Mouse (Mus musculus): ENCODE results near the gene Tnfsf13b. TPM values are rescaled to one million over a fixed set of nuclear protein-coding genes. Genes with fewer than 3 reads are reported as not detected.

Gene Tnfsf13b
- total RNA-seq, 2 experiments from 2014 or later = 2.6 to 2.8 TPM

DNA sequence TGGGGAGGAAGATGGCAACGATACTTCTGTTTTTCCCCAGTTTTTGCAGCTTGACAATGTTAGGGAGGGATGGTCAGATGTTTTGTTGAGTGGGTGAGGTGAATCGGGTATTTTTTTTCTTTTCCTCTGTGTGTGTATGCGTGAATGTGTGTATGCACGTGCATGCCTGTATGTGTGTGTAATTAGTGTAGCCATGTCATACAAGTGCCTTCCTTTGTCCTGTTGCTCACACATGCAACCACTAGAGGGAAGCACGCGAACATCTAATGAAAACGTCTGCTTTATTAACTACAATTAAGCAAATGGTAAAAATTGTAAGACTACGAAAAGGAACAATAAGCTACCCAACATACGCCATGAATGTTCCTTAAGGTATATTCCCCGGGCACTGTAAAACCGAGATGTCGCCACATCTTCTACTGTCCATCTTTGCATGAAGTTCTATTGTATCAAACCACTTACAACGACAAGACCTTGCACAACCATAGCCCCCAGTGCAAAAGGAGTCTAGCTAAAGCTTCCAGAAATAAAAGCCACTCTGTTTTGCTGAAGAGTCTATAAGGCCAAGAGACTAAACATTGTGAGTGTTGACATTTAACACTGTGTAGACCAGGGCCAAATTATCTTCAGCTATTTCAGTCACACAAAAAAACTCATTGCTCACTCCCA, 37.7 kb downstream of the Tnfsf13b start:
- peak; percentile 62 to 73 for DNase-seq (ENCODE audit: low spot score in 2 of 2)

DNA sequence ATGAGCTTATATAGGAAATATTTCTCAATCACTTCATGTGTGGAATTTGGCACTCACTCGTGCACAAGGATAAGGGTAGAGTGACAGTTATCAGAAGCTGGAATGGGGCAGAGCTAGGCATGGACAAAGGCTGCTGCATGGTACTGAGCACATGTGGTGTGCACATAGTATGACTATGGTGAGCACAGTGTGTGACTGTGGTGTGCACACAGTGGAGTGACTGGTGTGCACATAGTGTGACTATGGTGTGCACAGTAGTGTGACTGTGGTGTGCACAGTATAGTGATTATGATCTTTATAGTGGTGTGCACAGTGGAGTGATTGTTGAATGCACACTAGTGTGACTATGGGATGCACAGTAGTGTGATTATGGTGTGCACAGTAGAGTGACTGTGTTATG, 39.5 kb downstream of the Tnfsf13b start:
- DNase-seq (ENCODE audit: low spot score in 2 of 2) = no peak

DNA sequence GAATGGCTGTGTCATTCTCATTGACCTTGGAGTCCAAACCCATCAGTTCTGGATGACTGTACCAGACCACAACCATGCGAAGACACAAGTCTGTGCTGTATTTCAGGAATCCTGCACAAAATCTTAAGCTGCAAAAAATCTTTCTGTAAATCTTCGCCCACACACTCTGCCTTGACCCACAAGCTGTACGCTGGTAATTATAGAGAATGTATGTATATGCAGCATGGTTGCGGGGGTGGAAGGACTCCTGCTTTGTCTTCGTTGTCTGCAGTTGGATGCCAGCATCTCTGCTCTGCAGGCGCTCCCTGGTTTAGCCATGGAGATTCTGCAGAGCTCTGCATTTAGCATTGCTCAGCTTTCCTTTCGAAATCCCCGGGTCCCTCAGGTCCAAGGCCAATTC, 42.9 kb downstream of the Tnfsf13b start:
- DNase-seq (ENCODE audit: low spot score in 2 of 2) = no peak

DNA sequence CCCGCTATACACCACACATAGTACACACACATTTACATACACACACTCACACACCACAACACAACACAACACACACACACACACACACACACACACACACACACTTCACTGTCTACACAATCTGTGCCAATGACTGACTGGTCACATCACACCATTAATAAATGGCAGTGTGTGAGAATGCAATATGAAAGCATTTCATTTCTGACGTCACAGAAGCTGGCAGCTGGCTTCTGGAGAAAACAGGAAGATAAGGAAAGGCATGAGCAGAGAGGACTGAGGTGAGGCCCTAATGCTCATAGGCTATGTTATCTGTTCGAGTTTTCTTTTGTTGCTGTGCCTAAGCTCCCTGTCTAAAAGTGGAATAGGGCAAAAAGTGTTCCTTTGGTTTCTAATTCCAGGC, 45.3 kb downstream of the Tnfsf13b start:
- no peak for DNase-seq (ENCODE audit: low spot score in 2 of 2)

DNA sequence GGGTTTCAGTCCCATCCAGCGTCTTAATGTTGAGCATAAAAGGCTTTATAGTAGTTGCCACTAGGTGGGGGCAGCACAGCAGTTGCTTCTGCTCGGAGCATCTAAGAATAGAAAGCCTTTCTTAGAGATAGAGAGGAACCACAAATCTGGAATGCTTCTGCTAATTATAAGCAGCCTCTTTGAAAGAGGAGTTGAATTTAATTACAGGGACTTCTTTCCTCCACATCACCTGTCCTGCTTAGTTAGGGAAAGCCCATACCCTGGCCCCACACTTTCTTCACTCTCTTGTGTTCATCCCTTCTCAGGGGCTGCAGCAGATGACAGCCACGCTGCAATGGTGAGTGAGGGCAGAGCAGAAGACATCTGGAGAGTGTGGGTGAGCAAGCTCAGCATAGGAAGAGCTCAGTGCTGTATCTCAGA, 47.3 kb downstream of the Tnfsf13b start:
- peak; percentile 34 to 38 for DNase-seq (ENCODE audit: low spot score in 2 of 2)

GRCm38 (mm10) chr8:10061001-10061400, 54.7 kb downstream of the Tnfsf13b start:
- no peak for DNase-seq (ENCODE audit: low spot score in 2 of 2)

- DNase-seq (ENCODE audit: low spot score in 2 of 2) = no peak
These were observed 60.6 kb downstream of the Tnfsf13b start for GRCm38 (mm10) chr8:10066906-10067305.

GRCm38 (mm10) chr8:10067775-10068174, 61.5 kb downstream of the Tnfsf13b start:
- no peak for DNase-seq (ENCODE audit: low spot score in 2 of 2)

DNA sequence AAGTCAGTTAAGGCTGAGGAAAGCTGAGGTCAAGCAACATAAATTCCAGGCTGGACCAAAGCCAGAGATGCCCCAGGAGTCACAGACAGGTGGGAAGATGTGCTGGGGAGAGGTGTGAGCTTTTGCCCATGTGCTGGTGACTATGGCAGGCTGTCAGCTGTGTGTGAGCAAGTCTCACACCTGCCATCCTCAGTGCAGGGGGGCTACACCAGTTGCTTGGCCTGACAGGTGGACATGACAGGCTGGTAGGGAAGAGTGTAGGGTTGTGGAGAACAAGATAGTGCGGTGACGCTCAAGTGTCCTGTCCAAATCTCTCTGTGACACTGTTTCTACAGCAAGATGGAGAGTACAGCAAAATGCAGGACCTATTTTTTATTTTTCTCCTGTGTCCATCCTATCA, 66.1 kb downstream of the Tnfsf13b start:
- no peak for DNase-seq (ENCODE audit: low spot score in 2 of 2)

Other genes starting within 250 kb of the Tnfsf13b start
- 10 to 100 TPM; 85.3 to 94.9 TPM for gene Fam155a, start 235.3 kb upstream of the Tnfsf13b start, total RNA-seq (2021)
- not detected for gene Gm10217, start 142.2 kb upstream of the Tnfsf13b start, total RNA-seq (2021)
- gene Lig4, start 28.8 kb upstream of the Tnfsf13b start, total RNA-seq (2021) = 10 to 100 TPM; 11.7 to 12.9 TPM
- gene Abhd13, start 28.8 kb upstream of the Tnfsf13b start, total RNA-seq (2021) = 10 to 100 TPM; 29.4 TPM
- gene Myo16, start 147.4 kb downstream of the Tnfsf13b start, total RNA-seq (2021) = 10 to 100 TPM; 71.4 to 78.7 TPM

Data from layer of hippocampus, postnatal 10 days (tissue).